Mouse (Mus musculus): ENCODE data around the gene Gm525.
"Not testable (repeated sequence)": the region's sequence is repeated elsewhere in the genome, so short reads cannot be mapped to it uniquely, and the experiment has no call there.

Gene Gm525

DNA sequence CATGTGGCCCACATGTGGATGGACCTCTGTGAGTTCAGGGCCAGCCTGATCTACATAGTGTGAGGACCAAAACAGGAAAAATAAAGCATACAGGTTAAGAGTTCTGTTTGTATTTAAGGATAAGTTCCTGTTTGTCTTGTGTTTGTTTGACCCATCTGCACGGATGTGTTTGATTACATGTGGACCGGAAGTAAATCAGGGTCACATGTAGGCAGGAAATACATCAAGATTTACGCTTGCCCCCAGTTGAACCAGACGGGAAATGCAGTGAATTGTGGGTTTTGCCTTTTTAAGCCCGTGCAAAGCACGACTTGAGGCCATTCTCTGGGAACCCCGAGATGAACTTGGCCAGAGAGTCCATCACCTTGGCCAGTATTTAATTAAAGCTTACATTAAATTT is 12.3 kb upstream of the Gm525 start:
- DNase-seq (ENCODE audit: low read depth in 2 of 2, low spot score in 2 of 2): peak in 1 of 2 experiments; percentile 17

DNA sequence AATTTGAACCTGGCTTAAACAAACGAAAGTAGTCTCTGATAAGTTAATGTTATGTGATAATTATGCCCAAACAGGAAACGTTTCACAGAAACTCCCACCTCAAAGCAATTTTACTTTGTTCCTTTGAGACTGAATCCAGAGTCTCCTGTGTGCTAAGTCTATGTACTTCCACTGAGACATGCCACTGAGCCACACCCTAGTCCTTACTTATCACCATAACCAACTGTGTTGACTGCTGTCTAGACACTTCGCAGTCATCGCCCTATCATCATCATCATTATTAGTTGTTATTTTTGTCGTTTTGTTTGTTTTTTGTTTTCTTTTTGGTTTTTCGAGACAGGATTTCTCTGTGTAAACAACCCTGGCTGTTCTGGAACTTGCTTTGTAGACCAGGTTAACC is 9.3 kb upstream of the Gm525 start:
- no peak for DNase-seq (ENCODE audit: low read depth in 2 of 2, low spot score in 2 of 2)

DNA sequence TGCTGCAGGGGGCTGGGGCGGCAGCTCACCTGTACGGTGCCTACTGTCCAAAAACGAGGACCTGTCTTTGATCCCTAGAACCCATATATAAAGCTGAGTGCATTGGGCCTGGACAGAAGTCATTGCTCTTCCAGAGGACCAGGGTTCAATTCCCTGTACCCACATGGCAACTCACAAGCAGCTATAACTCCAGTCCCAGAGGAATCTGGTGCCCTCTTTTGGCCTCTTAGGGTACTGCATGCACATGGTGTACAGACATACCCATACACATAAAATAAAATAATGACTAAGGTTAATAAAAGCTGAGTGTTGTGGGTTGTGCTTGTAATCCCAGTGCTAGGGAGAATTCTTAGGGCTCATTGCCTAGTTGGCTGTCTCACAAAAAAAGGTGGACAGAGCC is 8.3 kb upstream of the Gm525 start:
- peak; percentile 29 to 49 for DNase-seq (ENCODE audit: low read depth in 2 of 2, low spot score in 2 of 2)

DNA sequence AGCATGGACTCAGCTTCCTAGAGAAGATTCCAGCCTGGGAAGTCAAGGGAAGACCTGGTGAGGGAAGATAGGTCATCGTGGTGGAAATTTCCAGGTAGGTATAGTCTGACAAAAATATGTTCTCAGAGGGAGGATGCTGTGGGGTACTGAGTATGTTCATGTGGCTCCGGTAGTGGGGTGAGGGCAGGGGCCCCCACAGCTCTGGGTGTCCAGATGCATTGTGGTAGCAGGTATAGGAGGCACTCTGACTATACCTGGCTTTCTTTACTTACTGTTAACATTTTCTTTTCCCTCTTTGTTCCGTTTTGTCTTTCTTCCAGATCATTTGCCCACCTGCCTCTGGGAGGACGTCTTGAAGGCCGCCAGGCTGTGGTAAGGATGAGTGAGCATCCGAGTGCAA is 7.5 kb upstream of the Gm525 start:
- DNase-seq (ENCODE audit: low read depth in 2 of 2, low spot score in 2 of 2): no peak

DNA sequence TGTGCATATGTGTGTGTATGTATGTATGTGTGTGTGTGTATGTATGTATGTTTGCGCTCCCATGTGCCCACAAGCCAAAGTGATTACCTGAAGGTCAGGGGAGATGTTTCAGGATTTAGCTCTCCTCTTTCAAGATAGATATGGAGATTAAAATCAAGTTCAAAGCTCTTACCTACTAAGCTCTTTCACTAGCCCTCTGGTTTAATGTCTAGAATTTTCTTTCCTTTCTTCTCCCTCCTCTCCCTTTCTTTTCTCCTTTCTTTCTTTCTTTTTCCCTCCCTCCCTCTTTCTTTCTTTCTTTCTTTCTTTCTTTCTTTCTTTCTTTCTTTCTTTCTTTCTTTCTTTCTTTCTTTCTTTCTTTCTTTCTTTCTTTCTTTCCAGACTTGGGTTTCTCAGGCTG is 6.9 kb upstream of the Gm525 start, which contains the start of gene Dgke:
Dgke (minus strand) TSS at position 101 of the 400 bp plus-strand sequence.
- no peak for DNase-seq (ENCODE audit: low read depth in 2 of 2, low spot score in 2 of 2)

DNA sequence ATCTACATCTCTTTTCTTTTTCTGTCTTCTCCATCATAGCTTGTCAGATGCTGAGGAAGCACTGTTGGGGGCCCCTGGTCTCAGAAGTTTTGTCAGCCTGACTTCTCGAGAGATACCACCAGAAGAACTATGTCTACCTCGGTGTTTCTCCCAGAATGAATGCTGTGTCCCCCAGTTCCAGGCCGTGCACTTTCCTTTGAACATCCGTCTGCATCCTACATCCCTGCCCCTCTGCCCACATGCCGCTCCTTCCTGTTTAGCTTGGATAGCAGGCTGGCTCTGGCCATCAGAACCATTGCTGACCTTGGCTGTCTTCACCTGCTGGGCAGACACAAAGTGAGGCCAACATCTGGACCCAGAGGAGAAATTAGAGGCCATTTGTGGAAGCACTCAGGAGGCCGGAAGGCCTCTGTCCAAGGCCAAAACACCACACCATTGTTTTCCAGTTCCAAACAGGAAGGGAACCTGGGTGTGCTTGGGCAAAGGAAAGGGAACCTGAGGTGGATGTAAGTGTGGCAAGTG is 6.3 kb upstream of the Gm525 start:
- DNase-seq (ENCODE audit: low read depth in 2 of 2, low spot score in 2 of 2): no peak

DNA sequence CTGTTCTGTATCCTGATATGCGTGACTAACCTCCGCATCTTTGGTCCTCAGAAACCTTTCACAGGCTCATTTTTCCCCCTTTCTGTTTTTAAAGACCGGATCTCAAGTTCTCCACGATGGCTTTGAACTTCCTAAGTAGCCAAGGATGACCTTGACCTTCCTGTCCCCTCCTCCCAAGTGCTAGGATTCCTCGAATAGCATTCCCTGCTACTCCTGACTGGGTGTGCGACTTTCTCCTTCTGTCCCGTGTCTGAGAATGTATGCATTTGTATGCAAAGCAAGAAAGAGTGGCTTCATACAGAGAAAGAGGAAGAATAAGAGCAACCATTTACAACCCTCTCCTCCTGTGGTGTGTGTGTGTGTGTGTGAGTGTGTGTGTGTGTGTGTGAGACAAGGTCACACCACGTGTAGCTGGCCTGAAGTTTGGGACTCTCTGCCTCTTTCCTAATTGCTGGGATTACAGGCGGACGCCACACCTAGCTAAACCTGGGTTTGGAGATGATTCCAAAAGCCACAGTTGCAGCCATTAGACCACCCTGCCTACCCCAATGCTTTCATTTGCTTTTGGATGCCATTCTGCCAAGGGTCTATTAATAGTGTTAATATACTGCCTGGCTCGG is 5.7 kb upstream of the Gm525 start:
- no peak for DNase-seq (ENCODE audit: low read depth in 2 of 2, low spot score in 2 of 2)

DNA sequence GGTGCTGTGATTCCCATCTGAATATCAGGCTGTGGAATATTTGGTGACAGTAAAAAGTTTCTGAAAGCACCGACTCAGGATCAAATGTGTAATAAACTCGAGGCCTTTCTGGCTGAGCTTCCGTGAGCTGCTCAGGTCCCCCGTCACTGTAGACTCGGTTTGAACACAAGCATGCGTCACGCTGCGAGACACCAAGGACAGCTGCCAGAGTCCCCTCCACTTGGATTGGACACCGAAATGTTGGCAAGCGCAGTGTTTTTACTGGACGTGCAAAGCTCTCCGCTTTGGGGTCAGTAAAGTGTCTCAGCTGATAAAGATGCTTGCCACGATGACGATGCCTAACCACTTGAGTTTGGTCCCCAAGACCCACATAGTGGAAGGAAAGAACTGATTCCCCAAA is 5.0 kb upstream of the Gm525 start:
- DNase-seq (ENCODE audit: low read depth in 2 of 2, low spot score in 2 of 2): no peak

DNA sequence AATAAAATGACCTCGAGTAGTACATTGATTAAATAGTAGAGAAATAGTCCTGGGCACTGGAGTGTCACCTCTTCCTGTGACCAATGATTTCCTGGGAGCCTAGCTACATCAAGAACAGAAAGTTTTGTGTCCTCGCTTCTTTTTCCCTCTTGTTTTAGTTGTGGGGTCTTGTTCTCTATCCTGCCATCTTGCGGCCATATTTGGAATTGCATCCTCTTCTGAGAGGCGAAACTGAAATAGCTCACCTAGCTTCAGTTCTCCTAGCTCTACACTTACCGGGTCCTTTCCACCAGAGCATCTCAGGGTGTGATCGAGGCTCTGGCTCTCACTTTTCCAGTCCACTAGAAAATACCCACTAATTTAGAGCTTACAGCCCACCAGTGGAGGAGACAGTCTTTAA is 4.3 kb upstream of the Gm525 start:
- DNase-seq (ENCODE audit: low read depth in 2 of 2, low spot score in 2 of 2): peak; percentile 67 to 78

DNA sequence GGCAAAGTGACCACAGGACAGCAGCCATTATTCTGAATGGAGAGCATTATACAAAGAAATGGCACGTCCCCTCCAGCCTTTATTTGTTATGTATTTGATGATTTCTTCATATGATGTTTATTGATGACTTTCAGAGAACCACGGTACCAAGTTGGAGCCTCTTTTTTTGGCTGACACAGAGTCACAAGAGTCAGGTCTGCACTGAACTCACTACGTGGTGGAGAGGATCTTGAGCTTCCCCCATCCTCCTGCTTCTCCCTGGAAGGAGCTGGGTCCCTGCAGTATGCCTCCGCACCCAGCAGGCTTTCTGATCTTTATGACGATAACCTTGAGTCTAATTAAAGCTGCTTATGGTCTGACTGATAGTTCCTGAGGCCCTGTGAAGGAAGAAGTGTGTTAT is 2.1 kb upstream of the Gm525 start:
- no peak for DNase-seq (ENCODE audit: low read depth in 2 of 2, low spot score in 2 of 2)

DNA sequence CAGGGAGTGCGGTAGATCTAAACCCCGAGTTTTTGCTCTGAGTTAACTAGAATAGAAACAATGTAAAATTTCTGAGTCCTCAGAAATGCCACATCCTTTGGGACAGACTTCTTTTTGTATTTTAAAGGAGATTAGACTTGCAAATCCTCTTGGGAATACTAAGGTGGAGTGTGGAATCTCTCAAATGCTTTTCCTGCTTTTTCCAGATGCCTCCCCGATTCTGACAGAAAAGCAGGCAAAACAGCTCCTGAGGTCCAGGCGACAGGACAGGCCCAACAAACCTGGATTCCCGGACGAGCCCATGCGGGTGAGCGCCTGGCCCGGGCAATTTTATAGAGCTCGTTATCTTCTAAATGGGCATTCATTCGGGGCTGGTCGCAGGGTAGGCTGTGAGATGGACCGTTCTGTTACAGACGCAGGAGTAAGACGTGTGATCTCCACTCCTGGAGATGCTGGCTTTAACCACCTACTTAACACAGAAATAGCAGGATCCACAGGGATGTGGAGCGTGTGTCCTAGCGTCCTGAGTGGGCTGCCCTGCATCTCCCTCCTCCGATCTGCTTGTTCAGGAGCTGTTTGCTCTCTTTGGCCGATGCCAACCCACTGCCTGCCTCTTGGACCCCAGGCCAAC is 1.3 kb downstream of the Gm525 start:
- DNase-seq (ENCODE audit: low read depth in 2 of 2, low spot score in 2 of 2): no peak

DNA sequence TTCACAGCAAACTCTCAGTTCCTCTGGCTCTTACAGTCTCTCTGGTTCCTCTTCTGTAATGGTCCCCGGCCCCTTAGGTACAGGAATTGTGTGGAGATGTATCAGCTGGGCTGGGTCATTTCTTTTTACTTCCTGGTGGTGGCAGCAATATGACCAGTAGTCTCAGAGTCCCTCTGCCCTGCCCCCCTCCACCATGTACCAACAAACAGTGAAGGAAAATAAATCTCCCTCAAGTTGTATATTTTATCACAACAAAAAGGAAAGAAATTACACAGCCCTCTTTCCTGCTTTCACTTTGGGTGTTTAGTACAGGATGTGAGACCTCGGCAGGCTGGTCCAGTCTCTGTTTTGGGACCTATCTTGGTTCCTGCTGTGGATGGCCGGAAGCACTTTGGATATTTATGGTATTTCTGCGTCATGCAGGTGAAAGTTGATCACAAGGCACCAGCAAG is 2.8 kb downstream of the Gm525 start:
- DNase-seq (ENCODE audit: low read depth in 2 of 2, low spot score in 2 of 2): no peak

DNA sequence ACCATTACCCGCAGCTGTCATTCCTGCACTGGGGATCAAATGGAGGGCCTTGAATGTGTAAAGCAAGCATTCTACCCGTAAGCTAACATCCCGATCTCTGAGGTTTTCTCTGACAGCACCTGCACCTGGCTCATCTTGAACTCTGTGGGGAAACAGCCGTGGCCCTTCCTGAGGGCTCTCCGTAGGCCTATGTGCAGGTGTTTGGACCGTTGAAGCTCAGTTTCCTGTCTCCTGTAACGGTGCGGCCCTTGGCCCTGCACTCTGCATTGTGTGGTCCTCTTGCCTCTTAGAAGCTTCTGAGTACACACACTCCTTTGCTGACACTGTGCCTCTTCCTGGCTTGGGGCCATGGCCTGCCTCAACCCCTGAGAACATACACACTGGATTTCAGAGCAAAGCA is 4.0 kb downstream of the Gm525 start:
- no peak for DNase-seq (ENCODE audit: low read depth in 2 of 2, low spot score in 2 of 2)

DNA sequence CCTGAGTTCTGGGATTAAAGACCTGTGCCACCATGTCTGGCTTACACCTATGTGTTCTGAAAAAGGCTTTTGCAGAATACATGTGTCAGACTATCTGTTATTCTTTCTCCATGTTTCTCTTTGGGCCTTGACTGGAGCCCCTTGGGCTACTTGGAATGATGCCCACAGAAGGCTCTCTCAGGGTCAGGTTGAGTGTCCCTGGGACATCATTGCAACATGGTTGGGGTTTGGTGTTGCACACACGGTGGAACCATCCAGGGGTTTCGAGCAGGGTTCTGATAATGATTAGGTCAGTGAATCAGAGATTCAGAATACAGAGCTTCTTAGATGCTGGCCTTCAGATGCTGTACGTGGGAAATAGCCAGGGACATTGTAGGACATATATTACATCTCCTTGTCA is 4.7 kb downstream of the Gm525 start:
- no peak for DNase-seq (ENCODE audit: low read depth in 2 of 2, low spot score in 2 of 2)

DNA sequence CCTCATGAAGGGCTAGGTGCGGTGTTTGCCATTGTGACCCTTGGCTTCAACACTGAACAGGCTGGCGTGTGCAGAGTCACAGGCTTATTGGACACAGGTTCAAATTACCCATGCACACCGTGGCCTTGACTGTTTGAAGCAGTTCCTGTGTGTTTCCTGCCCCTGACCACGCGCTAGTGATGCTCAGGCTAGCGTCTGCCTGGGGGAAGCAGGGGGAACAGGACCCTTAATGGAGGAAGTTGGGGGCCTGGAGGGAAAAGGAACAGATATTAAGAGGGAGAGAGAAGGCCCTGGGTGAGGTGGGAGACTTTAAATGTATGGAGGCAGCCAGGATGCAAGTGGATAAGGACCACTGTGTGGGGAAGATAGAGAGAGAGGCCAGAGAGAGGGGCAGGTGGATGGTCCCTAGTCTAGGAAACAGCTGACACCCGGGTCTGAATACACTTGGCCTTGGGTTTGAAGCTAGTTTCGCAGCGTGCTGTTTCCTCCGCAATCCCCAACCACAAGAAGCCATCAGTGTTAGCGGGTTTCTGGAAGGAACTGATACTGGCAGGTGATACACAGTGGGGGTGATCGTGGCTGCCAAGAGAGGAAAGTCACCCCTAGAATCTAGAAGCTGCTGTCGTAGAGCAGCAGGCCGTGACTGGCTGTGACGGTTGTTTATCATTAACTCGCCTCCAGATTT is 5.5 kb downstream of the Gm525 start:
- DNase-seq (ENCODE audit: low read depth in 2 of 2, low spot score in 2 of 2): no peak

DNA sequence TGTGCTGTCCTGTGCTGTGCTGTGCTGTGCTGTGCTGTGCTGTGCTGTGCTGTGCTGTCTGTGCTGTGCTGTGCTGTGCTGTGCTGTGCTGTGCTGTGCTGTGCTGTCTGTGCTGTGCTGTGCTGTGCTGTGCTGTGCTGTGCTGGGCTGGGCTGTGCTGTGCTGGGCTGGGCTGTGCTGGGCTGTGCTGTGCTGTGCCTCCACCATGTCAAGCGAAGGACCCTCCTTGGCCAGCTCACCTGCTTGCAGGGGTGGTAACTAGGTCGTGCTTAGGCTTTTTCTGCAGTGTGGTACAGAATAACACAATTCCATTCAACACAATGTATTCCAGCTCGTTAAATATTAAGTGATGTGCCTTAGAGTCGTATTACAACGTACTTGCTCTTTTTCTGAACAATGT is 8.3 kb downstream of the Gm525 start:
- not testable (repeated sequence) for DNase-seq (ENCODE audit: low read depth in 2 of 2, low spot score in 2 of 2)

DNA sequence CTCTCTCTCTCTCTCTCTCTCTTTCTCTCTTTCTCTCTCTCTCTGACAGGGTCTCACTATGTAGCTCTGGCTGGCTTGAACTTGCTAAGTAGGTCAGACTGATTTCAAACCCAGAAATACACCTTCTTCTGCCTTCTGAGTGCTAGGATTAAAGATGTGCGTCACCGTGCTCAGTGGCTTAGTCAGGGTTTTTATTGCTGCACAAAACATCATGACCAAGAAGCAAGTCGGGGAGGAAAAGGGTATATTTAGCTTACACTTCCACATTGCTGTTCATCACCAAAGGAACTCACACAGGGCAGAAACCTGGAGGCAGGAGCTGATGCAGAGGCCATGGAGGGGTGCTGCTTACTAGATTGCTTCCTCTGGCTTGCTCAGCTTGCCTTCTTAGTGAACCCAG is 9.1 kb downstream of the Gm525 start:
- DNase-seq (ENCODE audit: low read depth in 2 of 2, low spot score in 2 of 2): not testable (repeated sequence)

DNA sequence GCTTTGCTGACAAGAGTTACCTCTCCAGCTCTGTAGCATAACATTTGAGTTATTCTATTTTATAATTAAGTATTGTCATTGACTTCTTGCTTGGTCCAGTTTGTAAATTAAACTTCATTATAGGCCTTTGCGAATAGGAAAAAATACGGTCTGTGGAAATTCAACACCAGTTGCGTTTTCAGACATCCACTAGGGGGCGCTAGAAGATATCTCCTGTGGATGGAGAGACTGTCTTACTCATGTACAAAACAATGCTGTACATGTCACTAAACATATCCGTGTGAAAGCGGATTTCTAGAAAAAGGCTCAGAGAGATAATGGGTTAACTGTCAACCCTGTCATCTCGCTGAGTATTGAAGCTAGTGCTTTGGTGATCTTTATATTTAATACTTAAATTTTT is 11.0 kb downstream of the Gm525 start:
- DNase-seq (ENCODE audit: low read depth in 2 of 2, low spot score in 2 of 2): peak; percentile 55 to 65

DNA sequence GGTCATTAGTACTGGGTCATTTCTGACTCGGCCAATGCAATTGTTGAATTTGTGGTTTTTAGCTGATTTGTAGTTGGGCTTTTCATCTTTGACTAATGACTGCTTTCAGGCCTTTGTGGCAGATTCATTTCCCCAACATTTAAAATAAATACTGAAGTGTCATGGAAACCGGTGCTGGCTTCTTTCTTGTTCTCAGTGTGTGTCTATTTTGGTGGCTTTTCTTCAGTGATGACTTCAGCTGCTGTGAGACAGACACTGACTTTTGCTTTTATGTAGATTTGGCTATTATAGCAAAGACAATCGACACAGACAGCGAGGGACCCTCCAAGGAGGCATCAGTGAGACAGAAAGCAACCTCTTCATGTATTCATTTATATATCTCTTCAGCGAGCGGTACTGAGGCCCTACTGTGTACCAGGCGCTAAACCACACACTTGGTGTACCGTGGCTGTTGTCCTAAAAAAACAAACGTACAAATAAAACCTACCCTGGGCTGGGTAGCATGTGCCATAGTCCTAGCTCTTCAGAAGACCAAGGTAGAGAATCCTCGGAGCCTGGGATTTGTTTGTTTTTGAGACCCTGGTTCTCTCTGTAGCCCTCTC is 12.7 kb downstream of the Gm525 start:
- no peak for DNase-seq (ENCODE audit: low read depth in 2 of 2, low spot score in 2 of 2)

DNA sequence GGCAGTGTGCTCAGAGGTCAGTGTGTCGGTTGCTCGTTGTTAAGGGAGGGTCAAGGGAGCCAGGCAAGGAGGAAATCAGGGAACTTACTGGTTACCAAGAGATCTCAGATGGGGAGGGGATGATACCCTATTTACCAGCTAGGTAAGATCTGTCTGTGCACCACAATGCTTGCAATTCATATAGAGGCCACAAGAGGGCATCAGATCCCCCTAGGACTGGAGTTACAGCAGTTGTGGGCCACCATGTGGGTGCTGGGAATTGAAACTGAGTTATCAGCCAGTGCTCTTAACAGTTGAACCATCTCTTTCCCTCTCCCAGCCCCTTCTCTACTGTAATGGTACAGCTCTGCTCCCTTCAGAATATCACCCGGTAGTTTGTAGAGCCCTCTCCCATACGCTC is 15.1 kb downstream of the Gm525 start:
- no peak for DNase-seq (ENCODE audit: low read depth in 2 of 2, low spot score in 2 of 2)

DNA sequence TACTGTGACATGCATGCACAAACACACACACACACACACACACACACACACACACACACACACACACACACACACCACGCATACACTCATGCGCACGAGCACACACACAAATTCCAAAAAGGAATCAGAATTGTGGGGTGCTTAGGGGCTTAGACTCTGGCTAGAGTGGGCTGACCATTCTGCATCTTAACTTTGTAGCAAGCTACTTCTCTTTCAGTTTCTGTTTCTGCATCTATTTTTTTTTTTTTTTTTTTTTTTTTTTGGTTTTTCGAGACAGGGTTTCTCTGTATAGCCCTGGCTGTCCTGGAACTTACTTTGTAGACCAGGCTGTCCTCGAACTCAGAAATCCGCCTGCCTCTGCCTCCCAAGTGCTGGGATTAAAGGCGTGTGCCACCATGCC is 16.7 kb downstream of the Gm525 start:
- DNase-seq (ENCODE audit: low read depth in 2 of 2, low spot score in 2 of 2): not testable (repeated sequence)

DNA sequence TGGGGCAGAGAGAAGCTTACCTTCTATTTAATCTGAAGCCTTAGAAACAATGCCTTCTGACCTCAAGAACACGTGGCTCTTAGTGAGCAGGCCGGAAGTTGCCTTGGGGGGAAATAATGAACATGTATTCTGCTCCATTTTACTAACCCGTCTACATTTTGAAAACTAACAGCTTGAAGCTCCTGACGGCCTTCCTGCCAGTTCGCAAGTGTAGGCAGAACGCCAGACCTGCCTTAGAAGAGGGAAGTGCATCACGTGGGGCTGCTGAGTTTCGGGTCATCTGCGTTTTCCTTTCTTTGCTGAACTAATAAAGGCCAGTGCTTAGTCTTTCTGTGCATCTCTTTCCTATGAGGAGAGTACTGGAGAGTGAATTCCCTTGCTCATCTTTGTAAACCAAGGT is 19.1 kb downstream of the Gm525 start:
- peak in 1 of 2 experiments; percentile 13 for DNase-seq (ENCODE audit: low read depth in 2 of 2, low spot score in 2 of 2)

Measured in CD8-positive naive resting alpha-beta T cell, adult 2 months (primary cell).